Mouse (Mus musculus) heart, embryonic 12.5 days (tissue): ENCODE data around the gene Ccdc169. TPM values are rescaled to one million over a fixed set of nuclear protein-coding genes. Genes with fewer than 3 reads are reported as not detected.

Source experiments
- ATAC-seq: fragments of 200-750 bp; cut with Nextera tagmentation; 2 replicates; pipeline ENCODE4 v1.8.0; 2017; ENCODE audit warnings: moderate TSS enrichment, moderate library complexity; ENCODE audit not compliant: insufficient number of reproducible peaks, low FRiP score
- H3K27ac ChIP-seq: fragments of 300-500 bp; sonication (generic); 2 replicates; pipeline ENCODE4 v1.5.1; 2016; ENCODE audit warnings: mild to moderate bottlenecking, moderate library complexity; ENCODE audit not compliant: poor library complexity, severe bottlenecking
- H3K27me3 ChIP-seq: fragments of 300-500 bp; sonication (generic); replicated peaks from 2 replicates; pipeline ENCODE4 v1.6.1; 2016; ENCODE audit warnings: mild to moderate bottlenecking, moderate library complexity
- H3K36me3 ChIP-seq: fragments of 300-500 bp; sonication (generic); 2 replicates; pipeline ENCODE4 v1.6.1; 2016; ENCODE audit warnings: mild to moderate bottlenecking, moderate library complexity
- H3K4me1 ChIP-seq: fragments of 300-500 bp; sonication (generic); replicated peaks from 2 replicates; pipeline ENCODE4 v1.6.1; 2016; ENCODE audit warnings: mild to moderate bottlenecking
- H3K4me2 ChIP-seq: fragments of 300-500 bp; sonication (generic); 2 replicates; pipeline ENCODE4 v1.6.1; 2016; ENCODE audit warnings: mild to moderate bottlenecking, moderate library complexity
- H3K4me3 ChIP-seq: fragments of 300-500 bp; sonication (generic); 2 replicates; pipeline ENCODE4 v1.5.1; 2016; ENCODE audit warnings: mild to moderate bottlenecking
- H3K9ac ChIP-seq: fragments of 300-500 bp; sonication (generic); 2 replicates; pipeline ENCODE4 v1.6.1; 2016; ENCODE audit warnings: mild to moderate bottlenecking, moderate library complexity
- H3K9me3 ChIP-seq: fragments of 300-500 bp; sonication (generic); replicated peaks from 2 replicates; pipeline ENCODE4 v1.6.1; 2016; ENCODE audit warnings: mild to moderate bottlenecking, moderate library complexity
- WGBS: fragments of 180-500 bp; shearing (Covaris S2); methylation state at CpG from one replicate; pipeline ENCODE4 v1.1.7; 2016; 5-methylcytosine and 5-hydroxymethylcytosine counted together
- polyA plus RNA-seq: library from polyadenylated mRNA; unstranded; fragments of >200 nt; fragmentation: Nextera tagmentation; extraction: Ambion mirVana; gene quantifications from 2 replicates; pipeline ENCODE4 v1.2.1, GENCODE M21; 2016

Ccdc169 gene
- polyA plus RNA-seq, 1 experiment from 2014 or later = 0.08 TPM

- Histone ChIP-seq H3K4me2 (no peak overlapping the region), H3K36me3 (no peaks in the 10 kb centered on the region), H3K4me3 (no peak overlapping the region), H3K9me3 (0 out of 2 replicates have a peak, but pooled peaks cover 3% of the 10 kb centered on the region), H3K27ac (peak overlapping the region; percentile 37; the same call in 1 of the 2 replicates), H3K27me3 (no peaks in the 10 kb centered on the region), H3K4me1 (peaks cover 6% of the 10 kb centered on the region), H3K9ac (no peak overlapping the region)
- WGBS = 49% methylated on average over 14 of the region's 14 CpGs
- no peak for ATAC-seq
Measured at GRCm38 (mm10) chr3:55105372-55106023, 31.6 kb upstream of the Ccdc169 start.

- H3K36me3 ChIP-seq = no peaks in the 10 kb centered on the region
- 0 out of 2 replicates have a peak, but pooled peaks cover 3% of the 10 kb centered on the region for H3K9me3 ChIP-seq
- H3K4me1 ChIP-seq = peaks cover 6% of the 10 kb centered on the region
- 83% methylated on average over 17 of the region's 17 CpGs for WGBS
- H3K27me3 ChIP-seq = no peaks in the 10 kb centered on the region
- no peak overlapping the region for H3K4me3 ChIP-seq
- no peak for ATAC-seq
- H3K4me2 ChIP-seq = no peak overlapping the region
- H3K9ac ChIP-seq = no peak overlapping the region
- no peak overlapping the region for H3K27ac ChIP-seq
Measured at GRCm38 (mm10) chr3:55106051-55106450, 31.1 kb upstream of the Ccdc169 start.

DNA sequence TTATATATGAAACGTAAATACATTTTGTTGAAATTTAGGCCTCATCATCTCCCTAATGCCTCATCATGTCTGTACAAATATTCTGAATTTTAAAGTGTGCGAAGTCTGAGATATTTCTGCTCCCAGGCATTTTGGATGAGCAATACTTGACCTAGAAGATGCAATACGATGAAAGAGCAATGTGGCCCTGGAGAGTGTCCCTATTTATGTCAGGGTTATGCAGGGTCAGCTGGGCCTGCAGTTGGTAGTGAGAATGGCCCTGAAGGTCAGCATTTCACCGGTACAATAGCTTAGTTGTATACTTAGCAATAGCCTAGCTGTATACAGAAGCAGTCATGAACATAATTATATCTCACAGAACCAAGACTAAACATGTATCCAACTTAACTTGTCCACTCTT lies 28.0 kb upstream of the Ccdc169 start:
- no peak overlapping the region for H3K4me3 ChIP-seq
- no peak overlapping the region for H3K9ac ChIP-seq
- no peak for ATAC-seq
- H3K36me3 ChIP-seq = no peaks in the 10 kb centered on the region
- H3K4me1 ChIP-seq = peaks cover 17% of the 10 kb centered on the region
- H3K27ac ChIP-seq = no peak overlapping the region
- 82% methylated on average over 4 of the region's 4 CpGs for WGBS
- no peak overlapping the region for H3K4me2 ChIP-seq
- 0 out of 2 replicates have a peak, but pooled peaks cover 3% of the 10 kb centered on the region for H3K9me3 ChIP-seq
- H3K27me3 ChIP-seq = no peaks in the 10 kb centered on the region

DNA sequence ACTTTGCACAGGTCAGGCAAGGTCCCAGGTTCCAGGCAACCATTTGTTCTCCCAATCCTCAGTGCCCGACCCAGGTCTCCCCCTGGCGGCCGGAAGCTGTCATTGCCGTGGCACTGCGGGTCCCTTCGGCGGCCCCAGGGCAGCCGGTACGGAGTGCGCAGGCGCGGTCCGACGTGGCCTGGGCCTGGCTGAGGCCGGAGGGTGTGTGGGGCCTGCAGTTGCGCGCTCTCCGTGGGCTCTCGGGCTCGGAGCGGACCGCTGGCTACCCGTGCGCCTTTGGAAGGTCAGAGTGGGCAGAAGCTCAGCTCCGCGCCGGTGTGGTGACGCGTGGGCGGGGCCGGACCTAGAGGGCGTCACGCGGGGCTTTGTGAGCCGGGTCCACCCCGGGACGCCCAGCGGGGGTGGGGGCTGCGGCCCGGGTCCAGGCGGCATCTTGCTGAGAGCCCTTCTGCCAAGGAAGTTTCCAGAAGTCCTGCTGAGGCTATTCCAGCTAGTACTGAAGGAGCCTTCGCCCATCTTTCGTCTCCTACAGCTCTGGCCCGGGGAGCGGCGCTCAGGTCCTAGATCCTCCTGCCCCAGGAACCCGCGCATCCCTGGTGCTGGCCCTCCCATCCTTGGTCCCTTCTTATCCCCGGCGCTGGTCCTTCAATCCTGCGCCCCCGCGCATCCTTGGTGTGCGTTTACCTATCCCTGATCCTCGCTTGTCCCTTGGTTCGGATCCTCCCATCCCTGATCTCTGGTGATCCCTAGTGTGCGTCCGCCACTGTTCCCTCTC lies 25.0 kb upstream of the Ccdc169 start, which contains the start of gene Spg20:
Spg20 (plus strand) TSS at position 174 of the 775 bp plus-strand sequence.
- peak; percentile 91 for ATAC-seq
- Histone ChIP-seq H3K27me3 (no peaks in the 10 kb centered on the region), H3K9me3 (no peaks in the 10 kb centered on the region), H3K36me3 (peaks cover 6% of the 10 kb centered on the region), H3K27ac (peak within 1 kb of the TSS; percentile 89), H3K4me3 (peak within 1 kb of the TSS; percentile 85), H3K4me2 (peak within 1 kb of the TSS; percentile 73), H3K9ac (peak within 1 kb of the TSS; percentile 95), H3K4me1 (peaks cover 33% of the 10 kb centered on the region)
- under 1% methylated on average over 58 of the region's 58 CpGs for WGBS

DNA sequence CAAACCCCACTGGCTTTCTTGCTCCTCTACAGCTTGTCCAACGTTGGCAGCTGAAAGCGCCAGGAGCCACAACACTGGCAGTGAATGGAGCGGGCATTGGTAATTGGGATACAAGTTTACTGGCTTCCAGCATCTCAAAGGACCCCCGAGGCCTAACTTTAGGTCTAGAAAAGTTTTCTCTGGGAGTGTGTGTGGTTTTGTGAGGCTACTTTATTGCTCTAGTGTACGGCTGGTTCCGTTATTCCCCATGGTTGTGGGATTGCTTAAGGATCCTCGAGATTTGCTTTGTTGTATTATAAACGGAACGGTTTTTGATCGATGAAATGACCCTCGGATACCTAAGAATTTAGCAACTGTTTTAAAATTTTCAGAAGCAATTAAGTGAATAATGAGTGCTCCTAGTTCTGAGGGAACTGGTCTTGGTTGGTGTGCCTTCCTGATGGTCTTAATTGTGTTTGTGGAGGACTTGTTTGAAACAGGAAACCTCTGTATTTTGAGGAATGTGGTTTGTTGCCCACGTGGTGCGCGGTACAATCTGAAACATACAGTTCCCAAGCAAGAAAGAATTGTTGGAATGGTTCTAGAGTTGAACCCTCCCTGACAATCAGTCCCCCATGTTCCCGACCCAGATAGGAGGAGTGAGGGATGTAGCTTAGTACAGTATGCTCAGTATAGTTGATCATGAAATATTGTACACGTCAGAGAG lies 24.3 kb upstream of the Ccdc169 start:
- H3K4me3 ChIP-seq = peak overlapping the region; percentile 85
- peak overlapping the region; percentile 89 for H3K27ac ChIP-seq
- H3K27me3 ChIP-seq = no peaks in the 10 kb centered on the region
- peaks cover 13% of the 10 kb centered on the region for H3K36me3 ChIP-seq
- H3K9ac ChIP-seq = peak overlapping the region; percentile 95
- peaks cover 33% of the 10 kb centered on the region for H3K4me1 ChIP-seq
- ATAC-seq = no peak; the same call in 1 of the 2 replicates
- WGBS = 48% methylated on average over 16 of the region's 16 CpGs
- no peaks in the 10 kb centered on the region for H3K9me3 ChIP-seq
- peak overlapping the region; percentile 73 for H3K4me2 ChIP-seq

GRCm38 (mm10) chr3:55114313-55115065 lies 22.6 kb upstream of the Ccdc169 start:
- no peak for ATAC-seq
- 45% methylated on average over 7 of the region's 7 CpGs for WGBS
- Histone ChIP-seq H3K9ac (no peak overlapping the region), H3K4me2 (peak overlapping the region; percentile 22), H3K4me3 (no peak overlapping the region), H3K9me3 (no peaks in the 10 kb centered on the region), H3K4me1 (peaks cover 41% of the 10 kb centered on the region), H3K27me3 (no peaks in the 10 kb centered on the region), H3K27ac (peak overlapping the region; percentile 50; the same call in 1 of the 2 replicates), H3K36me3 (peaks cover 29% of the 10 kb centered on the region)

DNA sequence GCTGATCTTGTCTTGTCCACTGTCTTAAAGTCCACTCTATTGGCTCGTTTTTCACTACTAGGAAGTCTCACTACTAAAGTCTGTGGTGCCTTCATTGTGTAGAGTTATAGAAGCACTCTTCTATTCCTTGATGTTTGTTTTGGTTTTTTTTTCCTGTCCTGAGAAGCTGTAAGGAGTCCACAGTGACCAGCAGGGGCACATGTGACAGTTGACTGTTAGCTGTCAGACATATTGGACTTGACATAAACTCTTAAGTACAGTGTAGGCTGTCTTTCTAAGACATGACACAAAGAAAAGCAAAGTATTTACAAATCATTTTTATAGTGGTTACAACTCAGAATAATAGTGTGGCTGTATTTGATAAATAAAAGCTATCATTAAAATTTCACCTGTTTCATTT lies 22.1 kb upstream of the Ccdc169 start:
- no peaks in the 10 kb centered on the region for H3K27me3 ChIP-seq
- peak overlapping the region; percentile 19; the same call in 1 of the 2 replicates for H3K4me2 ChIP-seq
- H3K36me3 ChIP-seq = peaks cover 32% of the 10 kb centered on the region
- 48% methylated on average over 1 of the region's 1 CpGs for WGBS
- H3K4me3 ChIP-seq = no peak overlapping the region
- ATAC-seq = no peak
- no peaks in the 10 kb centered on the region for H3K9me3 ChIP-seq
- H3K4me1 ChIP-seq = peaks cover 43% of the 10 kb centered on the region
- peak overlapping the region; percentile 50; the same call in 1 of the 2 replicates for H3K27ac ChIP-seq
- no peak overlapping the region for H3K9ac ChIP-seq

GRCm38 (mm10) chr3:55115989-55116388 lies 21.1 kb upstream of the Ccdc169 start:
- Histone ChIP-seq H3K4me2 (0 out of 2 replicates have a peak overlapping the region, but pooled peaks have one; percentile 15), H3K36me3 (peaks cover 39% of the 10 kb centered on the region), H3K9ac (no peak overlapping the region), H3K27me3 (no peaks in the 10 kb centered on the region), H3K9me3 (no peaks in the 10 kb centered on the region), H3K27ac (0 out of 2 replicates have a peak overlapping the region, but pooled peaks have one; percentile 32), H3K4me3 (no peak overlapping the region), H3K4me1 (peaks cover 50% of the 10 kb centered on the region)
- ATAC-seq = no peak
- WGBS = 48% methylated on average over 8 of the region's 8 CpGs

DNA sequence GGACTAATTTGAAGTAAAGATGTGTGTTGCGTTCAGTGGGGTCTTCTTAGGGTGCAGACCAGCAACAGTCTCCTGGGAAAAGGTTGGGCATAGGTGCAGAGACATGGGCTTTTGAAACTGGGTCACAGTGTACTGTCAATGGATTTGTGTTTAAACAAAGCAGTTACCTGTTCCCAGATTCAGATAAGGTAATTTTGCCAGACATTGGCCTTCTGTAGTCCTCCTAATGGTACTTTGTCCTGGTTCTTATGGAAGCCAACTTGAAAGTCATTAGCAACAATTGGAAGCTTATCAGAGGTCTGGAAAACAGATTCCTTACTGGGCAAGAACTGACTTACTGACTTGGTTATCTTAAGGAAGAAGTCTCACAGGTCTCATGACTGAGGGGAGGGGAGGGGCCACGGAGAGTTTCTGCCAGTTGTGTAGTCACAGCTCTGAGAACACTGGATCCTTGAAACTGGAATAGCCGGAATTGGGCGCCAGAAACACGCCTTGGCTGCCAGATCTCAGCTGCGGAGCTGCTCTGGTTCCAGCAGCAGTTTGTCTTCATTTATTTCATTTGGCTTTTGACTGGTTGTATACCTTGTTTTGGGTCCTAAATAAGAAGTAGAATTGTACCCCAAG lies 17.8 kb upstream of the Ccdc169 start:
- Histone ChIP-seq H3K27ac (no peak overlapping the region), H3K27me3 (no peaks in the 10 kb centered on the region), H3K36me3 (peaks cover 69% of the 10 kb centered on the region), H3K9ac (no peak overlapping the region), H3K4me2 (no peak overlapping the region), H3K4me3 (no peak overlapping the region), H3K4me1 (peaks cover 41% of the 10 kb centered on the region), H3K9me3 (no peaks in the 10 kb centered on the region)
- 75% methylated on average over 6 of the region's 6 CpGs for WGBS
- ATAC-seq = no peak

DNA sequence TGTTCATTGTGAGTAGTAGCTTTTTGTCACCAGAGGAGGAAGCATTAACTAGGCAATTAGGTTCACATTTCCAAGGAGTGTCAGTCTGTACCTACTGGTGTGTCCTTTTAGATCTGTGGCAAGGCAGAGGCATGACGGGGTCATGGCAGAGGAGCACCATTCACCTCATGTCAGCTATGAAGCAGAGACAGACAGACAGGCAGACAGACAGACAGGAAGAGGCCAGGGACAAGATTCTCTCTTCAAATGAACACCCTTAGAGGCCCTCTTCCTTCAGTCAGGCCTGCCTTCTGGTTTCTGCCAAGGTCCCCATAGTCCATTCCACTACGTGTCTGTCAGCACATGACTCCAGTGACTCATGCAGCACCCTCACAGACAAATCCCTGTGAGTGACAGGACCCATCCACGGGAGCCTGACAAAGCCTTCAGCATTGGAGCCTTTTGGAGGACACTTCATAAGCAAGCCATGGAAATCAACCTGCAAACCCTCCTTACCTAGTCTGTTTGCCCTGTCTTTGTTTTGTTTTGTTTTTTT lies 14.7 kb upstream of the Ccdc169 start:
- Histone ChIP-seq H3K4me3 (no peak overlapping the region), H3K27ac (no peak overlapping the region), H3K36me3 (peaks cover 90% of the 10 kb centered on the region), H3K4me2 (no peak overlapping the region), H3K4me1 (peaks cover 21% of the 10 kb centered on the region), H3K27me3 (no peaks in the 10 kb centered on the region), H3K9me3 (no peaks in the 10 kb centered on the region), H3K9ac (no peak overlapping the region)
- 66% methylated on average over 3 of the region's 3 CpGs for WGBS
- ATAC-seq = no peak
